ENCODE assay signal across 9 mouse cellular contexts in genomic region chr17:28332915-28333546, GRCm38 (mm10). TPM values are rescaled to one million over a fixed set of nuclear protein-coding genes. Genes with fewer than 3 reads are reported as not detected.
DNase-seq lines count a peak whose midpoint lies in the region; ATAC-seq and TF ChIP-seq lines count a peak whose summit lies in the region.
"Had no signal": no experiment of that assay in that cellular context is flagged by ENCODE, and none has a peak within 500 bp of the region (broad histone marks: within the 10 kb centered on the region; RNA-seq: fewer than 3 reads in every experiment).

No protein-coding gene starts in this region.

- peak overlapping the region; percentile 2; the same call in 1 of the 2 replicates for H3K4me3 ChIP-seq in midbrain, embryonic 10.5 days
- H3K4me3 ChIP-seq in midbrain, embryonic 14.5 days (replicated peaks; ENCODE audit: low read depth, low read length): no peak overlapping the region
- no peak overlapping the region for H3K4me3 ChIP-seq in limb, embryonic 14.5 days (replicated peaks; ENCODE audit: low read length)
- H3K4me3 ChIP-seq: left cerebral cortex, adult 2 months had no signal

- peaks cover 4% of the 10 kb centered on the region; the same call in 1 of the 2 replicates for H3K27me3 ChIP-seq in midbrain, embryonic 10.5 days (ENCODE audit: low read depth, poor library complexity, severe bottlenecking)
- no peaks in the 10 kb centered on the region for H3K27me3 ChIP-seq in midbrain, embryonic 14.5 days (ENCODE audit: control insufficient read depth, insufficient read depth, low read length)
- no peaks in the 10 kb centered on the region for H3K27me3 ChIP-seq in limb, embryonic 14.5 days (ENCODE audit: control insufficient read depth, insufficient read depth, low read length)

- peaks cover 89% of the 10 kb centered on the region for H3K36me3 ChIP-seq in midbrain, embryonic 10.5 days
- H3K36me3 ChIP-seq in midbrain, embryonic 14.5 days (ENCODE audit: control insufficient read depth, insufficient read depth, low read length): peaks cover 27% of the 10 kb centered on the region
- H3K36me3 ChIP-seq in limb, embryonic 14.5 days (ENCODE audit: control insufficient read depth, insufficient read depth, low read length): peaks cover 81% of the 10 kb centered on the region

- no peak for ATAC-seq in midbrain, embryonic 14.5 days (ENCODE audit: low FRiP score, low TSS enrichment)
- no peak for ATAC-seq in limb, embryonic 14.5 days (ENCODE audit: low FRiP score, low read depth)

- H3K9me3 ChIP-seq in midbrain, embryonic 10.5 days (replicated peaks): no peaks in the 10 kb centered on the region
- no peaks in the 10 kb centered on the region for H3K9me3 ChIP-seq in midbrain, embryonic 14.5 days (ENCODE audit: control insufficient read depth, low read length)
- no peaks in the 10 kb centered on the region for H3K9me3 ChIP-seq in limb, embryonic 14.5 days (ENCODE audit: control insufficient read depth, low read length)

- peak; percentile 92 for DNase-seq in heart, adult 11 months
- DNase-seq in heart, adult 8-10 months (ENCODE audit: low spot score): no peak
- DNase-seq in midbrain, embryonic 10.5 days (ENCODE audit: low spot score): no peak
- DNase-seq in midbrain, embryonic 14.5 days: no peak
- DNase-seq in limb, embryonic 14.5 days (ENCODE audit: low spot score): no peak
- DNase-seq in yolk sac, embryonic 10.5 days (ENCODE audit: low spot score): peak; percentile 28
- DNase-seq in layer of hippocampus, adult 9-11 months: no peak
- DNase-seq in spleen, postnatal 36 days (ENCODE audit: low spot score in 2 of 2): no peak

- H3K4me1 ChIP-seq in midbrain, embryonic 10.5 days: peaks cover 50% of the 10 kb centered on the region
- peaks cover 9% of the 10 kb centered on the region for H3K4me1 ChIP-seq in midbrain, embryonic 14.5 days (ENCODE audit: control insufficient read depth, insufficient read depth, low read length)
- H3K4me1 ChIP-seq in limb, embryonic 14.5 days (ENCODE audit: control insufficient read depth, insufficient read depth, low read length): peaks cover 18% of the 10 kb centered on the region

- WGBS in midbrain, embryonic 10.5 days: 68% methylated on average over 31 of the region's 31 CpGs
- 63% methylated on average over 31 of the region's 31 CpGs for WGBS in midbrain, embryonic 14.5 days
- WGBS in limb, embryonic 14.5 days: 44% methylated on average over 31 of the region's 31 CpGs

- H3K9ac ChIP-seq in midbrain, embryonic 14.5 days (replicated peaks; ENCODE audit: low read length): no peak overlapping the region
- H3K9ac ChIP-seq in limb, embryonic 14.5 days (ENCODE audit: low read depth, low read length, severe bottlenecking): no peak overlapping the region

- TF ChIP-seq POLR2A in limb, embryonic 14.5 days (IDR thresholded peaks at IDR 0.05; ENCODE audit: borderline replicate concordance, extremely low read depth, insufficient read depth, insufficient read length): no peak

- no peak overlapping the region for H3K27ac ChIP-seq in midbrain, embryonic 10.5 days (replicated peaks)
- no peak overlapping the region for H3K27ac ChIP-seq in midbrain, embryonic 14.5 days (replicated peaks; ENCODE audit: low read depth, low read length)
- H3K27ac ChIP-seq in limb, embryonic 14.5 days (replicated peaks; ENCODE audit: low read depth, low read length): no peak overlapping the region
- H3K27ac ChIP-seq: left cerebral cortex, adult 2 months had no signal

- H3K4me2 ChIP-seq in midbrain, embryonic 14.5 days (ENCODE audit: low read length): no peak overlapping the region
- H3K4me2 ChIP-seq in limb, embryonic 14.5 days (replicated peaks; ENCODE audit: low read depth, low read length, severe bottlenecking): 0 out of 2 replicates have a peak overlapping the region, but pooled peaks have one; percentile 3

RNA-seq across cellular contexts. Expression of gene Rpl10a, which starts 4.8 kb away (rescaled TPM):
- 100 to 1,000 TPM; 377 to 423 (median 382) TPM for total RNA-seq in heart, adult 8-10 months (2022)
- polyA plus RNA-seq in midbrain, embryonic 10.5 days (2016; fragmentation: Nextera tagmentation; extraction: Ambion mirVana): 426 and 489 TPM in 2 replicates
- 401 and 423 TPM in 2 replicates for polyA plus RNA-seq in midbrain, embryonic 14.5 days (2014; fragmentation: Nextera tagmentation; extraction: Ambion mirVana)
- polyA plus RNA-seq in limb, embryonic 14.5 days (2012; rRNA removed): 3,249 and 4,469 TPM in 2 replicates
- polyA plus RNA-seq in limb, embryonic 14.5 days (2014; fragmentation: Nextera tagmentation; extraction: Ambion mirVana): 810 and 905 TPM in 2 replicates

RNA-seq across cellular contexts. Expression of gene Tead3, which starts 17.6 kb away (rescaled TPM):
- 10 to 100 TPM in 3 of 4 experiments, 1 to 10 TPM in 1; 8.4 to 15.6 (median 11.7) TPM for total RNA-seq in heart, adult 8-10 months (2022)
- 5.0 and 5.2 TPM in 2 replicates for polyA plus RNA-seq in midbrain, embryonic 10.5 days (2016; fragmentation: Nextera tagmentation; extraction: Ambion mirVana)
- 0.78 and 1.7 TPM in 2 replicates for polyA plus RNA-seq in midbrain, embryonic 14.5 days (2014; fragmentation: Nextera tagmentation; extraction: Ambion mirVana)
- 85.6 and 102 TPM in 2 replicates for polyA plus RNA-seq in limb, embryonic 14.5 days (2012; rRNA removed)
- polyA plus RNA-seq in limb, embryonic 14.5 days (2014; fragmentation: Nextera tagmentation; extraction: Ambion mirVana): 17.4 and 17.9 TPM in 2 replicates

RNA-seq across cellular contexts. Expression of gene Fance, which starts 19.7 kb away (rescaled TPM):
- 10 to 100 TPM in 3 of 4 experiments, 1 to 10 TPM in 1; 9.2 to 15.2 (median 12.3) TPM for total RNA-seq in heart, adult 8-10 months (2022)
- polyA plus RNA-seq in midbrain, embryonic 10.5 days (2016; fragmentation: Nextera tagmentation; extraction: Ambion mirVana): 28.2 and 30.8 TPM in 2 replicates
- polyA plus RNA-seq in midbrain, embryonic 14.5 days (2014; fragmentation: Nextera tagmentation; extraction: Ambion mirVana): 19.5 and 24.3 TPM in 2 replicates
- 28.3 and 32.4 TPM in 2 replicates for polyA plus RNA-seq in limb, embryonic 14.5 days (2012; rRNA removed)
- polyA plus RNA-seq in limb, embryonic 14.5 days (2014; fragmentation: Nextera tagmentation; extraction: Ambion mirVana): 30.8 and 36.1 TPM in 2 replicates

RNA-seq across cellular contexts. Expression of gene Tulp1, which starts 32.0 kb away (rescaled TPM):
- total RNA-seq in heart, adult 8-10 months (2022): not detected
- 2.8 and 5.0 TPM in 2 replicates for polyA plus RNA-seq in midbrain, embryonic 10.5 days (2016; fragmentation: Nextera tagmentation; extraction: Ambion mirVana)
- polyA plus RNA-seq in midbrain, embryonic 14.5 days (2014; fragmentation: Nextera tagmentation; extraction: Ambion mirVana): 1.4 and 1.5 TPM in 2 replicates
- polyA plus RNA-seq in limb, embryonic 14.5 days (2012; rRNA removed): 5.0 and 7.4 TPM in 2 replicates
- polyA plus RNA-seq in limb, embryonic 14.5 days (2014; fragmentation: Nextera tagmentation; extraction: Ambion mirVana): 4.9 and 6.4 TPM in 2 replicates
- total RNA-seq: left cerebral cortex, adult 2 months had no signal

Comparison
In these comparisons a context has a peak if more than half of its experiments do, and no peak if none do; other contexts are left out.
1. DNase-seq: peak in heart, adult 11 months (single experiment) and yolk sac, embryonic 10.5 days (single experiment); none in heart, adult 8-10 months (single experiment), midbrain, embryonic 10.5 days (single experiment), midbrain, embryonic 14.5 days (single experiment), limb, embryonic 14.5 days (single experiment), layer of hippocampus, adult 9-11 months (single experiment) and spleen, postnatal 36 days (0 of 2).